Mouse (Mus musculus): ENCODE data around the gene BC030867.
"Not testable (repeated sequence)": the region's sequence is repeated elsewhere in the genome, so short reads cannot be mapped to it uniquely, and the experiment has no call there.

BC030867 gene

GRCm38 (mm10) chr11:102258095-102258494, 9.4 kb downstream of the BC030867 start:
- DNase-seq = no peak

DNA sequence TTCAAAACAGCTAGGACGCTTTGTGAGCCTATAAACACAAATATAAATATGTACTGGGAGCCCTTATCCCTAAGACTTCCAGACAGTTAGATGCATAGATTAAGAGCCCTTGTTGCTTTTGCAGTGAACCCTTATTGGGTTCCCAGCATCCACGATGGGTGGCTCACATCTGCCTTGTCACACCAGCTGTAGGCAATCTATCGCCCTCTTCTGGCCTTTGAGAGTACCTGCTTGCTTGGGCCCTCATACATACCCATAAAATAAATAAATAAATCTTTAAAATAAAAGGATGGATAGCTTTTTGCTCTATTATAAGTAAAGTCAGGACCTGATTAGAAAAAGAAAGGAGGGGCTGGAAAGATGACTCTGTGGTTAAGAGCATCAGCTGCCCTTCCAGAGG, 9.8 kb downstream of the BC030867 start:
- no peak for DNase-seq

DNA sequence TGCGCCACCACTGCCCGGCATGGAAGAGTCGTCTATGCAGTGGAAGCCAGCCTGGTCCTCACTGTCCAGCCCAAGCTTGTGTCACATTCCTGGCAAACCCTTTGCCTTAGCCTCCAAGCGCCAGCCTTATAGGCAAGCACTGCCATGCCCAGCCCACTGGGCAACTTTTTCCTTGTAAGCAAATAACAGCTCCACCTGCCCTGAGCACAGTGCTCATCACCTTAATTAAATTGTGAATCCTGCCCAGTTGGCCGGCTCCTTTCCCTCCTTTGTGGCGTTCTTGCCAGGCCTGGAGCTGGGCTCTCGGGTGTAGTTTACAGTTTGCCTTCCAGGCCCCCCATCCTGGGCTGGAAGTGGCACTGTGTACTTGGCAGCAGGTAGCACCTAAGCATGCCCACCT, 14.5 kb downstream of the BC030867 start:
- DNase-seq = no peak

GRCm38 (mm10) chr11:102265816-102266215, 17.1 kb downstream of the BC030867 start:
- DNase-seq = no peak

DNA sequence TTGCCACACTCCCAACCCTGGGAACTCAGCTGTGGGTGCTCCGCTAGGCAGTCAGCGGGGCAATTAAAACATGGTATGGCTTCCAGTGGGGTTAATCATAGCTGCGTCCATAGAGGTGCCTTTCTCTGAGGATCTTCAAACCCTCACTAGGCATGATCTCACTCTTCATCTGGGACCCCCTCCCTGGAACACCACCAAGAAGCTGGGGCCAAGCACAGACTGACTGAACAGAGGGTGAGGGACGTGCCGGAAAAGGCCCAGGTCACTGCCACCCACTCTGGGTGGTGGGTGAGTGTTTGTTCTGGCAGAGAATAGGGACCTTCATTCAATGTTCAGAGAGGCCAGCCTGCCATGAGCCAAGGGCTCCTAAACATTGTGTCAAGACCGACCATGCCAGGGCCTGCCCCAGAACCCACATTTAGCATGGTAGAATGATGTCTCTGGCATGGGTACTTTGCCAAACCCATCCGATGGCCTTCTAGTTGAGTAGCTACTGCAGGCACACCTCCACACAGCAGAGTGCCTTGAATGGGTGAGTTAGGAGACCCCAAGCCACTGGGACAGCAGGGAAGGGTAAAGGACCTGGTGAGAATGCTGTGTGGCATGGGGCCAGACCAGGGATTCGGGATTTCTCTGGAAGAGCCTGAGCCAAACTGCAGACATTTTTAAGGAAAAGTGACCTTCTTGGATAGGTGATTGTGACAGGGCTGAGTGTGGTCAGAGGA, 18.1 kb downstream of the BC030867 start:
- DNase-seq = no peak

GRCm38 (mm10) chr11:102267480-102267879, 18.8 kb downstream of the BC030867 start:
- peak; percentile 60 to 71 for DNase-seq

- no peak for DNase-seq
Measured at GRCm38 (mm10) chr11:102268520-102269244, 20.0 kb downstream of the BC030867 start, which contains the start of gene Asb16. Gene Asb16 (plus strand): TSS chr11:102268743.

- DNase-seq = no peak
Measured at GRCm38 (mm10) chr11:102276411-102276915, 27.8 kb downstream of the BC030867 start.

DNA sequence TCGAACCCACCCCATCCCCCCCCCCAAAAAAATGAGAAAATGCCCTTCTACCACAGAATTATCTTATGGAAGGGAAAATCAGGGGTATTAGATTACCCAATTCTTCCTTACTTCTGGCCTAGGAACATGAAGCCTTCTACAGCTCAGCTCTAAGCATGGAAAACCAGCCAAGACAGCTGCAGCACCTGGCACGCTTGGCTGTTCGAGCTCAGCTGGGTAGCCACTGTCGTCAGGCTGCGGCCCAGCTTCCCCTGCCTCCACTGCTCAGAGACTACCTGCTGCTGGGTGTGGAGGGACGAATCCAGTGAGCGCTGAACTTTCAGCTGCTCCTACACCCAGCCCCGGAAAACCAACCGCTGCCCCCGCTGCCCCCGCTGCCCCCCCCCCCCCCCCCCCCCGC, 29.1 kb downstream of the BC030867 start:
- DNase-seq = no peak

- DNase-seq = no peak
Measured at GRCm38 (mm10) chr11:102279595-102279994, 30.9 kb downstream of the BC030867 start.

DNA sequence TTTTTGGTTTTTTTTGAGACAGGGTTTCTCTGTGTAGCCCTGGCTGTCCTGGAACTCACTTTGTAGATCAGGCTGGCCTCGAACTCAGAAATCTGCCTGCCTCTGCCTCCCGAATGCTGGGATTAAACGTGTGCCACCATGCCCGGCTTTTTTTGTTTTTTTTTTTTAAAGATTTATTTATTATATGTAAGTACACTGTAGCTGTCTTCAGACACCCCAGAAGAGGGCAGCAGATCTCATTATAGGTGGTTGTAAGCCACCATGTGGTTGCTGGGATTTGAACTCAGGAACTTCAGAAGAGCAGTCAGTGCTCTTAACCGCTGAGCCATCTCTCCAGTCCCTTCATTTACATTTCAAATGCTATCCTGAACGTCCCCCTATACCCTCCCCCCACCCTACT, 31.6 kb downstream of the BC030867 start:
- not testable (repeated sequence) for DNase-seq

DNA sequence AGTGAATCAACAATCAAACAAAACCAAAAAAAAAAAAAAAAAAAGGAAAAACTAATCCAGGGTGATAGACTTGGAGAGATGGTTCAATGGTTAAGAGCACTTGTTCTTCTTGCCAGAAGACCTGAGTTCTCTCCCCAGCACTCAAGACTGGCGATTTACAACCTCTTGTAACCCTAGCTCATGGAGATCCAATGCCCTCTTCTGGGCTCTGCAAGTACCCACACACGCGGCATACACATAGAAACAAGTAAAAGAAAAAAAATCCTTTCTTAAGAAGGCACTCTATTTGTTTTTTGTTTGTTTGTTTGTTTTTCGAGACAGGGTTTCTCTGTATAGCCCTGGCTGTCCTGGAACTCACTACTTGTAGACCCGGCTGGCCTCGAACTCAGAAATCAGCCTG, 35.2 kb downstream of the BC030867 start:
- no peak for DNase-seq

DNA sequence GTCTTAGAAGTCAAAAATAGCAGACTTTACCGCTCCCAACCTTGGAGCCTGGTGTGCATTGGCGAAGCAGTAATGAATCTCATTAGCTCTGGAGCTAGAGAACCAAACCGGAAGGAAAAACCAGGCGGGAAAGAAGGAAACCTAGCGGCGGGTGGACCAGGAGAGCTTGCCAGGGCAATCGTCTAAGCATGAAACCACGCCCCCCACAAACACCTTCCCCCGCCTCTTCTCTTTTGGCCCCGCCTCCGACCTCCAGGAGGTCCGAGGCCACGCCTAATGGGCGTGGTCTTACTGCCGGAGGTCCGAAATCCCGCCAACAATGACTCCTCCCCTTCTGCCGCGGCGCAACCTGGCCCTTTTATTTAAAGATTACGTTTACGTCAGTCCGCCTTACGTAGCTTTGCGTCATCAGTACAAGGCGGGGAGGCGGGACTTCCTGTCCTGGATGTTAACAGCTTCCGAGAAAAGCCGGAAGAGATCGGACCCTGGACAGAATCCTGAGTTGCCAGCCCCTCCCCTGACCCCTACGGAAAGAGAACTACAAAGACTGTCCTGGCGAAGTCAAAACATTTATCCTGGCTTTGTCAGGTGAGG, 35.9 kb downstream of the BC030867 start, which contains the start of gene Tmub2:
Gene Tmub2, plus strand, starts transcription at position 431 of the 594 bp plus-strand sequence.
- peak; percentile 99 for DNase-seq

DNA sequence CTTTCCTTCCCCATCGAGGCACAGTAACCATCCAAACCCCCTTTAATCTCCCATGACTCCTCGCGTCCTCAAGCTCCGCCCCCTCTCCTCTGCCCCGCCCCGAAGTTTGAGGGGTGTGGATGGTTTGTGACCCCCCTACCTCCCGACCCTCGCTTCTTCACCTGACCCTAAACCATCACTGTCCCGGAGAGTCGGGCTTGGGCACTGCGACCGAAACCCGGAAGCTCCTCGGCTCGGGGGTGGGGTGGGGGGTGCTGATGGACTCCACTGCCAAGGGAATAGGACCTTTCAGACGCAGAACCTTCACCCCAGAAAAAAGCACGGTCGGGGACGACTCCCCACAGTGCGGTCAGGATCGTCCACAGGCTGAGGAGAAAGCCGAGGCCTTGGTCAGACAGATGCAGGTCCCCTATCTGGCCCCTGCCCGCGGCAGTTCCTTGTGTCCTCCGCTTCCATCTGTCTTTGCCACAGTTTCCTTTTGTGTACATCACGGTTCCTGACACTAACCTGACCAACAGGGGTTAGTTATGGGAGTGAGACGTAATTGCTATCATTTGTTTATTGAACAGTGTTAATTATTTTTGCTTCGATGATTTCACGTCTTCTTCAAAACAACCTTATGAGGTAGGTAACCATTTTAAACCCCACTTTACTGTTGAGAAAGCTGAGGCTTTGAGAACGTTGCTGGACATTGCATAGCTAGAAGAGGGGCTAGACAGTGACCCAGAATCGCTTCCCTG, 36.6 kb downstream of the BC030867 start:
- no peak for DNase-seq

GRCm38 (mm10) chr11:102287485-102287884, 38.8 kb downstream of the BC030867 start:
- no peak for DNase-seq

DNA sequence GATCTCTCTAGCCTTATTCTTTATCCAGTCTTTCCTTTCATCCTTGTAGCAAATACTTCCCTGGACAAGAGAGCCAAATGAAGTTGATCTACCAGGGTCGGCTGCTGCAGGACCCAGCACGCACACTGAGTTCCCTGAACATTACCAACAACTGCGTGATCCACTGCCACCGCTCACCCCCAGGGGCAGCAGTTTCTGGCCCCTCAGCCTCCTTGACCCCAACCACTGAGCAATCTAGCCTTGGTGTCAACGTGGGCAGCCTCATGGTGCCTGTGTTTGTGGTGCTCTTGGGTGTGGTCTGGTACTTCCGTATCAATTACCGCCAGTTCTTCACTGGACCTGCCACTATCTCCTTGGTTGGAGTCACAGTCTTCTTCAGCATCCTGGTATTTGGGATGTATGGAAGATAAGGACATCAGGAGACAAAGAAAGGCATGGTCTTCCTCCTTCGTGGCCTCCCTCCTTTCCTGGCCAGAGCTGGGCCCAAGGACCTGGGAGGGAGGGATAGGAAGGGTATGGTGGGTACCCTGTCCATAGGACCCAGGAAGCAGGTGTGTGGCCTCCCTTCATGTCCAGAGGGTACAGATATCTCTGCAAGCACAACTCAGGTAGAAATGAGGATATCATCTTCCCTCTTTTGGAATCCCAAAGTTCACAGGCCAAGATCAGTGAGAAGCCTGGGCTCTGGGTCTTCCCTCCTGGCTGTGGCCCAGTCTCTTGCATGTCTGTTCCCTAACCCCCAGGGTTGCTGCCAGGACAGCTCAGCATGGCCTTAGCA, 39.5 kb downstream of the BC030867 start:
- DNase-seq = no peak

DNA sequence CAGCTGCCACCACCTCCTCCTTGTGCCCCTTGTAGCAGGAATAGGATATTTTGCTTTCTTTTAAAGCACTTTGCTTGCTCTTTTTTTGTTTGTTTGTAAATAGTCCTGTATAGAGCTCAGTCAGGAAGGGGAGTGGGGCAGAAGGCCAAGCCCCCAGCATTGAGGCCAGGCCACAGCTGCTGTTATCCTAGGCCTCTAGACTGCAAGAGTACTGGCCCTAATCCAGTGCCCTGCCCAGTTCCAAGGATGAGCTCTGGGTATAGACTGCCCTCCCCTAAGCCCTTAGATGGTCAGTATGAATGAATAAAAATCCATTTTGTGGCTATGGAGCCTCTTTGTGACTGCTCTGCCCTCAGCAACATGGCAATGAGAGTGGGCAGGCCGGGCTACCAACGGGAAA, 40.2 kb downstream of the BC030867 start:
- no peak for DNase-seq

DNA sequence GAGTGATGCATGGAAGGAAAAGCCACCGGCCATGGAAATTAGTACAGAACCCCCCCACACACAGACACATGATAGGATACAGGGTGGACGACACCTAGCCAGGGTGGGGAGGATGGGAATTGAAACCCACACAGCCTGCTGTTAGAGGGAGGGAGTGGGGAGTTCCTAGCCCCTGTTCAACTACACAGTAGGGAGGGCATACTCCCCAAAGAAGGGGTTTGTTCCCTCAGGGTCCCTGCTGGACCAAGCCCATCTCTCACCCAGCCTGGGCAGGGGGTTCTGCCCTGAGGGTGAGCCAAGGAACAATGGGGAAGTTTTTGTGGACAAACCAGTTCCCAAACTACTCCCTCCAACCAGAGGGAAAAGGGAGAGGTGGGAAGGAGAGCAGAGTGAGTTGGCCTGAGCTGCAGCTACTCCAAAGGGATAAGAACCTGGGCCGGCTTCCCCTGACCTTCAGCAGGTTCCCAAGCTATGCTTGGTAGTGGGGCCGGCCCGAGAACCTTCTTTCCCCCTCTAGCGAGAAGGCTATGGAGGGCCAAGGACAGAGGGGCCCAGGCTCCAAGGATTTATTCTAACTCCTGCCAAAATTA, 40.9 kb downstream of the BC030867 start:
- no peak for DNase-seq

DNA sequence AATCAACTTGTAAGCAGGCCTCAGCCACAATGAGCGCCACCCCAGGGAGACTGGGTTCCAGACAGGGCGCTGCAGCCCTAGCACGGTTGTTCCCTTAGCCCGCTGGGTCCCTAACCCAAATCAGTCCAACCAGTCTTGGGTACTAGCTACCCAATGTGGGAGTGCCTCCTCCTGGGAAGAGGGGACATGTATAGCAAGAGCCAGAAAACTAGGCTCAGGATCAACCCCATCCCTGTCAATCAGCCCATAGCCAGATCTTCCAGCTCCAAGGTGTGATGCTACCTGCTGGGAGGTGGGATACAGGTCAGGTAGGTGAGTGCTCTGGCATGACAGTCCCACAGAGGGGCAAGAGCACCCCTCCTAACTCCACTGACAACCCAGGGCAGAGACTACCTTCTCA, 41.5 kb downstream of the BC030867 start:
- DNase-seq = no peak

GRCm38 (mm10) chr11:102291051-102291535, 42.4 kb downstream of the BC030867 start:
- no peak for DNase-seq

DNA sequence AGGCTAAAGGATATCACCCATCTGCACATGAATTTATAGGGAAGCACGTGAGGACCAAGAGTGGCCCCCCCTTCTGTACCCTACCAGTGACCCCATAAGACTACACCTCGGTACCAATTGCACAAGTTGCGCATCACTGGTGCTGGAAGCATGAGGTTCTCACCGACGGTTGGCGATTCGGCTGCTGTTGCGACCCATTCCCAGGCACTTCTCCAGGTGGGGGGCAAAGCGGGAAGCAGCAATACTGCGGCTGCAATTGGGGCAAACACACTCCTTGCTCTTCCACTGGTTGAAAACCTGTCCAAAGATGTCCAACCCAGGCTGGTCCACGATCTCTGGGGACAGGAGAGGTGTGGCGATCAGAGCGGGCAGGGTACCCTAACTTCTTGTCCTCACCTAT, 45.3 kb downstream of the BC030867 start:
- DNase-seq = no peak

GRCm38 (mm10) chr11:102294416-102294815, 45.7 kb downstream of the BC030867 start:
- no peak for DNase-seq
